Mouse (Mus musculus) hindbrain, embryonic 16.5 days (tissue): ENCODE data around the gene Tfap4. TPM values are rescaled to one million over a fixed set of nuclear protein-coding genes. Genes with fewer than 3 reads are reported as not detected.

ENCODE experiments used
- ATAC-seq: fragments of 200-750 bp; cut with Nextera tagmentation; 2 replicates; pipeline ENCODE4 v1.8.0; 2017; ENCODE audit warnings: moderate TSS enrichment, moderate library complexity
- H3K27ac ChIP-seq: fragments of 300-500 bp; sonication (generic); 2 replicates; pipeline ENCODE4 v1.5.1; 2014; ENCODE audit warnings: low read depth, mild to moderate bottlenecking, control low read depth, low read length, moderate library complexity
- H3K27me3 ChIP-seq: fragments of 300-500 bp; sonication (generic); replicated peaks from 2 replicates; pipeline ENCODE4 v1.6.1; 2014; ENCODE audit warnings: low read length; ENCODE audit not compliant: control insufficient read depth, insufficient read depth
- H3K36me3 ChIP-seq: fragments of 300-500 bp; sonication (generic); 2 replicates; pipeline ENCODE4 v1.6.1; 2014; ENCODE audit warnings: mild to moderate bottlenecking, low read length, moderate library complexity, mixed read lengths; ENCODE audit not compliant: control insufficient read depth, insufficient read depth
- H3K4me1 ChIP-seq: fragments of 300-500 bp; sonication (generic); 2 replicates; pipeline ENCODE4 v1.6.1; 2014; ENCODE audit warnings: low read depth, low read length; ENCODE audit not compliant: control insufficient read depth, insufficient read depth
- H3K4me2 ChIP-seq: fragments of 300-500 bp; sonication (generic); 2 replicates; pipeline ENCODE4 v1.6.1; 2014; ENCODE audit warnings: mild to moderate bottlenecking, low read length, control low read depth, moderate library complexity
- H3K4me3 ChIP-seq: fragments of 300-500 bp; sonication (generic); 2 replicates; pipeline ENCODE4 v1.5.1; 2014; ENCODE audit warnings: mild to moderate bottlenecking, low read length, control low read depth, moderate library complexity
- H3K9ac ChIP-seq: fragments of 300-500 bp; sonication (generic); 2 replicates; pipeline ENCODE4 v1.6.1; 2014; ENCODE audit warnings: low read depth, mild to moderate bottlenecking, control low read depth, low read length, moderate library complexity
- H3K9me3 ChIP-seq: fragments of 300-500 bp; sonication (generic); 2 replicates; pipeline ENCODE4 v1.6.1; 2014; ENCODE audit warnings: mild to moderate bottlenecking, low read length, moderate library complexity; ENCODE audit not compliant: control insufficient read depth
- WGBS: fragments of 180-500 bp; shearing (Covaris S2); extraction: QIAGEN DNeasy Blood & Tissue Kit; methylation state at CpG from one replicate; pipeline ENCODE4 v1.1.7; 2014; 5-methylcytosine and 5-hydroxymethylcytosine counted together
- polyA plus RNA-seq: library from polyadenylated mRNA; unstranded; fragments of >200 nt; fragmentation: Nextera tagmentation; extraction: Ambion mirVana; gene quantifications from 2 replicates; pipeline ENCODE4 v1.2.1, GENCODE M21; 2015

Gene Tfap4
- polyA plus RNA-seq, 1 experiment from 2014 or later, result 8.5 TPM

DNA sequence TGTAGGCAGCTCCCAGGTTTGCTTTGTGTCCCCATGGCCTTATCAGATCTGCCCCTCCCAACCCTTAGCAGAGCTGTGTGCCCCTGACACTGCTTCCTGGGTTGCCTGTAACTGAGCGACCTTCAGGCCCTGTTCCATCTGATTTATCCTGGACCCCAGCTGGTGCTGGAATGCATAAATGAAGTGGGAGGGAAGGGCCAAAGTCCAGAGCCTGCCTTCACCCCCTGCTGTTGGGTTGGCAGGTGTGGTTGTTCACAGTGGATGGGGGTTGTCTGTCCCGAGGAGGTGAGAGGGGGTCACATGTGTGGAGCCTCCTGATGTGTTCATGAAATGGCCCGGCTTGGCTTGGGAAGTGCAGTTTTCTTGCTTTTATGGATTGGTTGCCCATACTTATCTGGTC is 42.5 kb upstream of the Tfap4 start:
- no peak overlapping the region for H3K9ac ChIP-seq
- 10% methylated on average over 3 of the region's 3 CpGs for WGBS
- ATAC-seq, result no peak

DNA sequence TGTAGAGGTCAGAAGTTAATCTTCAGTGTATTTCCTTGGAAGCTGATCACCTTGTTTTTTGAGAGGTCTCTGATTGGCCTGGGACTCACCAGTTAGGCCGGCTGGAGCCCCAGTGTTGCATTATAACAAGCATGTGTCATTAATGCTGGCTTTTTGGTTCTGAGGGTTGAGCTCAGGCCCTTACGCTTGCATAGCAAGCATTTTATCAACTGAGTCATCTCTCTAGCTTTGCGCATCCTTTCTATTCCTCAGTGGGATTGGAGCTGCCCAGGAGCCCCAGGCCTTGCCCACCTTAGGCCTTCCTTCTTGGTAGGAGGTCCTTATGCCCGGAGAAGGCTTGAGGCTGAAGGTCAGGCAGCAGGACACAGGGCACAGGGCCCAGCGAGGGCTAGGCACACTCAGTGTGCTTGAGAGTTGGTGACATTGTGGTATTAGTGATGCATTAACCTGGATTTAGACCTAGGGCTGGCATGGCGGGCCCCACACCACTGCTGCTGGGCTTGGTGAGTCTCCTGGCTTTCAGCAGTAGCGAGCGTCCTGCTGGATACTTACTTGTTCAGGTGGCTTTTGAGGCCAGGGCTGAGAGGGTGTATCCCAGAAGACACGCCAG is 41.2 kb upstream of the Tfap4 start:
- no peak for ATAC-seq
- WGBS, result 83% methylated on average over 9 of the region's 9 CpGs
- Histone ChIP-seq H3K27ac (no peak overlapping the region), H3K36me3 (no peaks in the 10 kb centered on the region), H3K4me3 (no peak overlapping the region), H3K9ac (no peak overlapping the region), H3K4me2 (no peak overlapping the region), H3K4me1 (peaks cover 59% of the 10 kb centered on the region), H3K9me3 (no peaks in the 10 kb centered on the region), H3K27me3 (no peaks in the 10 kb centered on the region)

More for the DNA sequence above, 42.5 kb upstream of the Tfap4 start:
- Histone ChIP-seq H3K4me2 (no peak overlapping the region), H3K4me1 (peaks cover 59% of the 10 kb centered on the region), H3K27me3 (no peaks in the 10 kb centered on the region), H3K27ac (0 out of 2 replicates have a peak overlapping the region, but pooled peaks have one; percentile 25), H3K9me3 (no peaks in the 10 kb centered on the region), H3K36me3 (no peaks in the 10 kb centered on the region), H3K4me3 (no peak overlapping the region)

DNA sequence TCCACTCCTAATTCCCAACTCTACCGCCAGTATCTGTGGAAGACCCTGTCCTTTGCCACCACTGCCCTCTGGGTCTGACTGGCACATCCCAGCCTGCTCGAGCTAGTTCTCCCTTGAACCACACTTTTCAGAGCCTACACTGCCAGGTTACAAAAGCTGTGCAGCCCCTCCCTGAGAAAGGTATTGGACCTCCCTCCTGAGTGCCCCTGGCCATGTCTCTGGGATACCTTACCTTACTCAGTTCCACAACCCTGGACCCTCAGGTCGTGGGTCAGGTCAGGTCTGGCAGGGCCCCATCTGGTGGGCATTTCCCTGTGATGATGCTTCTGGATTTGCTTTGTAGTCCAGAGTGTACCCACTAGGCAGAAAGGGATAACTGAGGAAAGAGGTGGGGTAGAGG is 40.0 kb upstream of the Tfap4 start:
- H3K4me3 ChIP-seq, result no peak overlapping the region
- H3K4me2 ChIP-seq, result no peak overlapping the region
- no peaks in the 10 kb centered on the region for H3K36me3 ChIP-seq
- H3K4me1 ChIP-seq, result peaks cover 57% of the 10 kb centered on the region
- H3K9me3 ChIP-seq, result no peaks in the 10 kb centered on the region
- no peak overlapping the region for H3K27ac ChIP-seq
- H3K9ac ChIP-seq, result no peak overlapping the region
- H3K27me3 ChIP-seq, result no peaks in the 10 kb centered on the region
- ATAC-seq, result no peak
- WGBS, result 85% methylated on average over 3 of the region's 3 CpGs

DNA sequence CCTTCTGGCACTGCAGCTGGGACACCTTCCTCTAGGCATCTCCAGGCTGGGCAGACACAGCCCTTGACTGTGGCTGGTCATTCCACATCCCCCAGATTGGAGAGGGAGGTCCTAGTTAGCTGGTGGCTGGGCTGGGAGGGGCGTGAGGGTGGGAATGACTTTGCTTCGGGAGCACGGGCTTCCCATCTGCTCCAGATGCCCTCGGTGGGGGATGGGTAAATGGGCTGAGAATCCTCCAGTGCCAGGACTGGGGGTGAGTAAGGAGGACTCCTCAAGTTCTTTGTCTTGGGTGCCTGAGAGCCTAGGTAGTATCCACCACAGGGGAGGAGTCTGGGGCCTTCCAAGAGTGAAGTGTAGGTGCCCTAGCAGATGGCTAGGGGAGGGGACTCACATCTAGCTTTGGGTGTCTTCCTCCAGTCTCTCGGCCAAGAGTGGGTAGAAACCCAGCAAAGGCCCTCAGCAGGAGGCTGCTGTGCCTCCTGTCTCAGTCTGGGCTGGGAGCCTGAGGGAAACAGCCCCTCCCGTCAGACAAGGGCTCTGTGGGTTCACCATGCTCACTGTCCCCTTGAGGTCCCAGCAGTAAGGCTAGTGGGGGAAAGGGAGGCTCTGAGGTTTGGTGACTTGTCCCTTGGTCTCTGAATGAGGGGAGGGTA is 39.4 kb upstream of the Tfap4 start:
- 19% methylated on average over 6 of the region's 6 CpGs for WGBS
- Histone ChIP-seq H3K4me2 (no peak overlapping the region), H3K9ac (no peak overlapping the region; the same call in 1 of the 2 replicates), H3K4me3 (no peak overlapping the region), H3K27ac (no peak overlapping the region), H3K9me3 (no peaks in the 10 kb centered on the region), H3K4me1 (peaks cover 53% of the 10 kb centered on the region), H3K36me3 (no peaks in the 10 kb centered on the region), H3K27me3 (no peaks in the 10 kb centered on the region)
- ATAC-seq, result no peak

DNA sequence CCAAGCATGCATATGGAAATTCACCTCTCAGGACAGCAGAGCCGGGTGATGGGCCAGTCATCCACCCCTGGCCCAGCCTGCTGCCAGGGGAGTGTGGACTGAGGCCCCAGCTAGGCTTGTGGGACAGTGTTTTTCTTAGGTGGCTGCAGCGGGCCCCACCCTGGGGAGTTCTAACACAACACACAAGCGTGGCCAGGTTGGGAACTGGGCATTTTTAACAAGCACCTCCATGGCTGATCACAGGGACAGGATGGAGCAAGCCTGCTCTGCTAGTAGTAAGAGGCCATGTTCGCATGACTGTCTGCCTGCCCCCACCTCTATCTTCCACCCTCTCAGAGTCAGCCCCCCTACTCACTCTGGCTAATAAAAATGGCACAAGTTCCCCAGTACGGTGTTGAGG is 38.4 kb upstream of the Tfap4 start:
- Histone ChIP-seq H3K27ac (no peak overlapping the region), H3K4me3 (no peak overlapping the region), H3K4me2 (no peak overlapping the region), H3K4me1 (peaks cover 56% of the 10 kb centered on the region), H3K36me3 (no peaks in the 10 kb centered on the region), H3K9ac (no peak overlapping the region), H3K27me3 (no peaks in the 10 kb centered on the region), H3K9me3 (no peaks in the 10 kb centered on the region)
- 55% methylated on average over 5 of the region's 5 CpGs for WGBS
- no peak for ATAC-seq

DNA sequence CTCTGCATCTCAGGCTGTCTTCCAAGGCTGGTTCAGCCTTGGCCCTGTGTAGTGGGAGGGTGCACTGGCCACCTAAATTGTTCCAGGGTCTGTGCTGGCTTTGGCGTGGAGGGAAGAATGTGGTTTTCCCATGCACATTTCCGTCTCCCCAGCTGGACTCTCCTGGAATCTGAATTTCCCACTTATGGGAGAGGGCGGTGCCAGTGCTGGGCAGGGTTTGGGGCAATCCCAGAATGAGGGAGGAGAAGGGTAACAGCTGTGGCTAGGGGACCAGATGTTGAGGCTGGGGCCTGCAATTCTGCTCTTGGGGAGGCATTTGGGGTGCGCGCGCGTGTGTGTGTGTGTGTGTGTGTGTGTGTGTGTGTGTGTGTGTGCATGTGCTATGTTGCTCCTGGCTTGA is 37.6 kb upstream of the Tfap4 start:
- peak overlapping the region; percentile 14 for H3K4me3 ChIP-seq
- H3K9ac ChIP-seq, result peak overlapping the region; percentile 39
- H3K27me3 ChIP-seq, result no peaks in the 10 kb centered on the region
- peaks cover 59% of the 10 kb centered on the region for H3K4me1 ChIP-seq
- no peak overlapping the region for H3K27ac ChIP-seq
- no peaks in the 10 kb centered on the region for H3K36me3 ChIP-seq
- WGBS, result 56% methylated on average over 7 of the region's 7 CpGs
- H3K4me2 ChIP-seq, result peak overlapping the region; percentile 94
- ATAC-seq, result no peak
- H3K9me3 ChIP-seq, result no peaks in the 10 kb centered on the region

DNA sequence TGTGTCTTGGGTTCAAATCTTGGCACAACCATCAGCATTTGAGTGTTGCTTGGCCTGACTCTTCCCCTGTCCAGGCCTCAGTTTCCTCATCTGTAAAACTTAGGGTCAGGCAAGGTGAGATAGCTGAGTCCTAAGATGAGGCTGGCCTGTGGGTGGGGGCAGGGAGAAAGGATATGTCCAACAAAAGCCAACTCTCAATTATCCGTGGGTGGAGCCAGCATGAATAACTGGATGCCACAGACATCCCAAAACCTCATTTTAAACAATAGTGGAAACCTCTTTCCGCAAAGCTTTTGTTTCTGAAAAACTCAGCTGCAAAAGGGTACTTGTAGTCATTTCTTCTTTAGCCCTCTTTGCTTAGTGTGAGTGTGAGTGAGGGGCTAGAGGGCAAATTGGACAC is 37.2 kb upstream of the Tfap4 start:
- WGBS, result 26% methylated on average over 2 of the region's 2 CpGs
- ATAC-seq, result no peak
- Histone ChIP-seq H3K27ac (no peak overlapping the region), H3K36me3 (no peaks in the 10 kb centered on the region), H3K9me3 (no peaks in the 10 kb centered on the region), H3K4me3 (peak overlapping the region; percentile 14), H3K27me3 (no peaks in the 10 kb centered on the region), H3K4me2 (peak overlapping the region; percentile 94), H3K4me1 (peaks cover 59% of the 10 kb centered on the region), H3K9ac (peak overlapping the region; percentile 39; the same call in 1 of the 2 replicates)

DNA sequence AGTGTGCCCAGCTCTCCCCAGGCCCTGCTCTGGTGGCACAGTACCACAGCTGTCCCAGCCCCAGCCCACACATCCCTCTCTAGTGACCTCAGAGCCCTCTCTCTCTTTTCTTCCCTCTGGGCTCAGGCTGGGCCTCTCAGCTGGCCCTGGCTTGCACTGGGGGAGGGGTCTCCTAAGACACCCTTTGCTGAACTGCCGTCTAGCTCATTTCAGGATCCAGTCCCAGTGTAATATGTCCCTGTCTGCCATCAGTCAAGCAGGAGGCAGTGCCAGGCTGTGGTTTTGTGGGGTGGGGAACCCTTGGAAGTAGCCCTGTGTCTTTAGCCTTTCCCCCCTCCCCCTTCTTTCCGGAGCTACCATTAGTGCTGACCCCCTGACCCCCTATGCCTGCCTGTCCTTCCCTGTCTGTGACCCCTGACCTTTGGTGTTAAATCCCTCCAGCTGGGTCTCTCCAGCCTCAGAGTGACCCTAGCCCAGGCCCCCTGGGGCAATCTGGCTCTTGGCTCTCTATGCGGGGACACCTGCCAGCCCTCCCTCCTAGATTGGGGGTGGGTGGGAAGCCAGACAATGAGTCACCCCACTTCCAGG is 36.6 kb upstream of the Tfap4 start:
- ATAC-seq, result peak; percentile 5; the same call in 1 of the 2 replicates
- Histone ChIP-seq H3K9me3 (no peaks in the 10 kb centered on the region), H3K27ac (peak overlapping the region; percentile 68), H3K4me3 (peak overlapping the region; percentile 88), H3K9ac (peak overlapping the region; percentile 96), H3K36me3 (no peaks in the 10 kb centered on the region), H3K4me2 (peak overlapping the region; percentile 94), H3K27me3 (no peaks in the 10 kb centered on the region), H3K4me1 (peaks cover 58% of the 10 kb centered on the region)
- WGBS, result 11% methylated on average over 3 of the region's 3 CpGs

DNA sequence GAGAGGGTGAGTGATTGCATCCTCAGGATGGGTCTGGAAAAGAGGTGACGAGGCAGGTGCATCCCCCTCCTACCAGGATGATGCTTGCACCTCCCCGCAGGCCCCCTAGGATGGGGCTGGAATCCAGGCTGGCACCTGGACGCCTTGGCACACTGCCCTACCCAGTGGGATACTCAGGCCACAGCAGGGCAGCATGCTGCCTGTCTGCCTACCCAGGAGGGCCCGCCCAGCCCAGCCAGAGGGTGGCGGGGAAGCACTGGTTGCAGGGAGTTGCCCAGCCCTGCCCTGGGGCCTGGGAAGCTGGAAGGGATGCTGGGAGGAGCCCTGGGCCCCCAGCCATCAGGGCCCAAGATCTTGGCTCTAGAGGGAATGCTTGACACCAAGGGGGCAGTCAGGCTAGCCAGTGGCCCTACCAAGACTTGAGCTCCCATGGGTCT is 35.9 kb upstream of the Tfap4 start:
- 1% methylated on average over 5 of the region's 5 CpGs for WGBS
- H3K4me3 ChIP-seq, result peak overlapping the region; percentile 88
- H3K27ac ChIP-seq, result peak overlapping the region; percentile 92
- ATAC-seq, result peak; percentile 5; the same call in 1 of the 2 replicates
- no peaks in the 10 kb centered on the region for H3K9me3 ChIP-seq
- H3K36me3 ChIP-seq, result peaks cover 2% of the 10 kb centered on the region; the same call in 1 of the 2 replicates
- peak overlapping the region; percentile 96 for H3K9ac ChIP-seq
- H3K4me2 ChIP-seq, result peak overlapping the region; percentile 94
- H3K4me1 ChIP-seq, result peaks cover 58% of the 10 kb centered on the region
- no peaks in the 10 kb centered on the region for H3K27me3 ChIP-seq
